Mouse (Mus musculus): Measurements from ENCODE around the gene Bcl2l11.
"Not testable (repeated sequence)": the region's sequence is repeated elsewhere in the genome, so short reads cannot be mapped to it uniquely, and the experiment has no call there.

Bcl2l11 gene

GRCm38 (mm10) chr2:128125635-128126470, at the start of gene Bcl2l11:
Gene Bcl2l11 (plus strand): TSS chr2:128126038.
- peak; percentile 98 to 99 for DNase-seq

GRCm38 (mm10) chr2:128076936-128077335, 48.9 kb upstream of the Bcl2l11 start:
- no peak for DNase-seq

GRCm38 (mm10) chr2:128078859-128079258, 47.0 kb upstream of the Bcl2l11 start:
- no peak for DNase-seq

DNA sequence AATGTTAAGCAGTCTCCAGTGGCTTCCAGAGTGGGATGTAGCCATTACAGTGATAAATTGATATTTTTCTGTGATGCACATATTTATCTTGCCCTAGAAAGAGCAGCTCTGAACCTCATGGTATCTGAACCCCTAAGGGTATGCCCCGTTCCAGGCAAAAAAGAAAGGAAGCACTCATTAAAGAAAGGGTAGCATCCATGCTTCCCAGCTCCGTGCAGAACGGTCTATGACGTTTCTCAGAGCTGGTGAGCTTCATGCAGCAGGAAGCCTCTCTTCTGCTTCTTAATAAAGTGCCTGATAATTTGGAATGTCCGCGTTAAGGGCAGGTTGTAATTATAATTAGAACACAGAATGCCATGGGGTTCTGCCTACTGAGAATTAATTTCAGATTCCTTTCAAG, 46.5 kb upstream of the Bcl2l11 start:
- no peak for DNase-seq

GRCm38 (mm10) chr2:128083844-128084243, 42.0 kb upstream of the Bcl2l11 start:
- DNase-seq: no peak

GRCm38 (mm10) chr2:128084607-128085006, 41.2 kb upstream of the Bcl2l11 start:
- no peak for DNase-seq

DNA sequence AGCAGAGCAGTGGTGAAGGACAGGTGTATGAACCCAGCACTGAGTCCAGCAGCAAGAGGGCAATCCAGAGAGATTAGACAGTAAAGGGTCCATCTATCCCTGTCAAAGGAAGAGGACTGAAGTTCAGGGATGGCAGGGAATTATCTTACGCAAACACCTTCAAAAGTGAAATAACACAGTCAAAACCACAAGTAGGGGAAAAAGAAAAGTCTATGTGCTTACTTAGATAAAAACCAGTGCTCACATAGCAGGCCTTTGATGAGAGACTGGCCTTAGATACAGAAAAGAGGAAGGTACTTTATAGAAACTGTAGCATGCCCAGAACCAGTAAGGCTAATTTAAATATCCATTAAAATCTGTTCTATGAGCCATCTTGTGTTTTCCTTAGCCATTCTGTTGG, 40.4 kb upstream of the Bcl2l11 start:
- no peak for DNase-seq

DNA sequence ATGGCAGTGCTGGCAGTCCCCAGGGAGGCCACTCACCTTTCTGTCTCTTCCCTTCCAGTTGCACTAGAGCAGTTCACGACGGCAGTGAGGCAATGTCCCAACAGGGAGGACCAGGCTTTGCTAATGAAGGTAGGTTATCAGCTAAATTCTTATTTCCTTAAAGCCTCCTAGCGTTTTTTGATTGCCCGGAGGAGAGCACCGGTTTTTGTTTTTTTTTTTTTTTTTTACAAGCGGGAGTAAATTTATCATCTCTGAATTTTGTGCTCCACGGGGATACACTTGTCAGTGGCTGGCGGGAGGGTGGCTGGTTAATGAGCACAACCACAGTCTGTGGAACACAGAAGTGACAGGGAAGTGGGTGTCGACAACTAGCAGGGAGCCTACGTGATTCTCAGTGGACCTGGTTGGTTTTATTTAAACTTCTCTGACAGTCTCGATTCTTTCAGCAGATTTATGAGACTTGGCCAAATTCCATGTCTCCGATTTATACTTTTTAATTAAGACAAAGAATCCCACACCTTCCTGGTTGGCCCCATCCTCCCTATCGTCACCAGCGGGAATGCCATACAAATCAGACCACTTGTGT, 39.4 kb upstream of the Bcl2l11 start:
- DNase-seq: no peak

- no peak for DNase-seq
These were observed 38.8 kb upstream of the Bcl2l11 start for GRCm38 (mm10) chr2:128086996-128087526.

DNA sequence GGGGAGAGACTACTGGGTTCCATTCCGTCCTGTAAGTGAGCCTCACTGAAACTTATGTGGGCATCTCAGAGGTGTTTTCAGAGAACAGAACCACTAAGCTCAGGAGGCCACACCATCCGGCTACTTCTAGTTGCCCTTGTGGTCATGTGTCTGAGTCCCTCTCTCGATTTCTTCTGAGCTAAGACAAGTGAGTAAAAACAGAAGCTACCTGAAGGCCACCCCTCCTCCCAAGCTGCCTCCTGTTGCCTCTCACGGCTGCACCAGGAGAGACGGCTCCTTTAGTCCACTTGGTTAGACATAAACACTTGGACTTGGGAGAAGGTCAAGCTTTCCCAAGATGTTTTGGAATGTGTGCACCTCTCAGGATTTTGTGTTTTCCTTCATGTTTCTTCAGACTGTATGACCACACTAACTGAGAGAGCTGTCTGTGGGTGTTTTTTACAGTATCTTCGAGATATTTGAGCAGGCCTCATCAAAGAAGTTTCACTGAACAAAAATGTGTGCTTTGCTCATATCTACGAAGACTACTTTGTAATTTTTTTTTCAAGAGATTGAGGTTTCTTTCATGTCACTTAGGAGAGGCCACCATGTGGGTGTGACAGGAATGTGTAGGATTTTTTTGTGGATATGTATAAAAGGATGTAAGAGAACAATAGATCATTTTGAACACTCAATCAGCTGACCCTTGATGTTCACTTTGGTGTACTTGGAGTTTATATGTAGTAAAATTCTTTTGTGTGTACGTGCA, 37.9 kb upstream of the Bcl2l11 start:
- DNase-seq: no peak

DNA sequence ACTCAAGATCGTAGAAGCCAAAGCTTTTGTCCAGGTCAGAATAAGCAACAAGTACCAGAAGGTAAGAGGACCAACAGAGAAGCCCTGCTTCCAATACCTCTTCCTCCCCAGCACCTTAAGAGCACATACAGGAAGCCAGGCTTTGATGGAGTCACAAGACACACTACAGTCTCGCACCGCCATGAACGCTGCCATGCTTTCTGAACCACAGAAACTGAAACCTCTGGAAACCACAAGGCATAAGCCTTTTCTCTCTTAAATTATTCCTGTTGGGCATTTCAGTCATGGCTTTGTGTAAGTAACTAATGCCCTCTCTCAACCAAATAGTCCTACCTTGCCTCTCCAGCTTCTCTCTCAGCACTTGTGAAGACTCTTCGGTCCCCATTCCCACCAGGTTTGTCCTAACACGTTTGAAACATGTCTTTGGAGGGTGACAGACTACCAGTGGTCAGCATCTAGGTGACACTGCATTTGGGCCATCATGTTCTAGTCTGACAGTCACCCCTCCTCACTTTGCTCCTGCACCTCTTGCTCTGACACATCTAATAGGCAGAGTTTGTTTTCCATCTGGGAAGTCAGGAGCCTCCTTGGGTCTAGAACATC, 35.5 kb upstream of the Bcl2l11 start:
- DNase-seq: no peak

- no peak for DNase-seq
These were observed 34.1 kb upstream of the Bcl2l11 start for GRCm38 (mm10) chr2:128091431-128092369.

DNA sequence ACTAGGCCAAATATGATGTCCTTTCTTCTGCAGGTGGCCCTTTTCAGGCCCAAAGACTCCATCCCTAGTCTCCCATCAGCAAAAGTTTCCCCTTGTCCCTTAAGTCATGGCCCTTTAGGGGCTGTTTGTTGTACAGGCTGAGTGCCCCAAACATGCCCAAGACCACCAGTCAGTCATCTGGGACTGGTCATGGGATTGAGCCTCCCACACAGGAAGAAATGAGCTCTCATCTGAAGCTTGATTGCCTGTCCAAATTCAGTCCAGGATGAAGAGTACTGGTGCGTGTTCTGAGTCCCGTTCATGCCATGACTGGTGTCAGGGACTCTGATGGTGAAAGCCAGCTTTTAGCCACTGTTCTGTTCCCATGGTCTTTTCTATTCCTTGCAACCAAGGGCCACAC, 33.4 kb upstream of the Bcl2l11 start:
- DNase-seq: no peak

DNA sequence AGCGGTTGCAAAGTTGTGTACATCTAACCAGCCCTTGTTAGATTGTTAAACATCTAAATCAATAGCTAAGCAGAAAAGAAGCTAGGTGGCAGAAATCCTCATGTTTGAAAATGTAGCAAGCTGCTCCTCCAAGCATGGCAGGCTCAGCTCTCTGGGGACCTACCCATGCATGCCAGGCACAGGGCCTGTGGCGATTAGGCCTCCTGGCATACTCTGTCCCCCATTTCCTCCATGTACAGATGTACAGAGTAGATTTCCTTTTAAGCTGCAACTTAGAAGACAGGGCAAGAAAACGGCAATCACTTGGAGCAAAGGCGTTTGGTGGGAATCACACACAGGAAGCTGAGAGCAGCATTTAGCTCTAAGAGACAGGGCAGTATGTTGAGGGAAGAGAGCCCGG, 31.6 kb upstream of the Bcl2l11 start:
- DNase-seq: no peak

GRCm38 (mm10) chr2:128094602-128095001, 31.2 kb upstream of the Bcl2l11 start:
- DNase-seq: no peak

GRCm38 (mm10) chr2:128095270-128095669, 30.6 kb upstream of the Bcl2l11 start:
- DNase-seq: no peak

- no peak for DNase-seq
These were observed 29.8 kb upstream of the Bcl2l11 start for GRCm38 (mm10) chr2:128096070-128096469.

DNA sequence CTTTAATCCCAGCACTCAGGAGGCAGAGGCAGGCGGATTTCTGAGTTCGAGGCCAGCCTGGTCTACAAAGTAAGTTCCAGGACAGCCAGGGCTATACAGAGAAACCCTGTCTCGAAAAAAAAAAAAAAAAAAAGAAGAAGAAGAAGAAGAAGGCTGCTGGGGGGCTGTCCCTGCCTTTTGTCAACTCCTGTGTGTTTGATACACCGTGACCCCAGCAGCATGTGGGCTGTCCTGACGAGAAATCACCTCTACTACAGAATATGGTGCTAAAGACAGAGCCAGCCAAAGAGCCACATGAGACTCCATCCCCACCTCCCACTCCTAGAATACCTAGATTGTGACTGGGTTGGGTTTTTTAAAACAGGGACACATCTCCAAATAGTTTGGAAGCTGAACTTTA, 27.7 kb upstream of the Bcl2l11 start:
- DNase-seq: not testable (repeated sequence)

DNA sequence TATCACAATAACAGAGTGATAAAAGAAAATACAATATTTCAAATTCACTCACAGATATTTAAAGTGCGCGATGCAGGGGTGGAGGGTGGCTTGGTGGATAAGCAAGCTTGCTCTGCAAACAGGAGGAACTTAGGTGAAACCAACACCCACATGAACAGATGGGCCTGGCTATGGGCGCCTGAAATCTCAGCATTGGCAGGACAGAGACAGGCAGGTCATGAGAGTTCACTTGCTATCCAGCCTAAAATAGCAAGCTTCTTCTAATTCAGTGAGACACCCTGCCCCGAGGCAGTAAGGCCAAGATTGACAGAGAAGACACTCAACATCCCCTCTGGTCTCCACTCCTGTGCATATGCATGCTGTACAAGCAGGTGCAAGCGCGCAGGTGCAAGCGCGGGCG, 23.8 kb upstream of the Bcl2l11 start:
- DNase-seq: no peak

DNA sequence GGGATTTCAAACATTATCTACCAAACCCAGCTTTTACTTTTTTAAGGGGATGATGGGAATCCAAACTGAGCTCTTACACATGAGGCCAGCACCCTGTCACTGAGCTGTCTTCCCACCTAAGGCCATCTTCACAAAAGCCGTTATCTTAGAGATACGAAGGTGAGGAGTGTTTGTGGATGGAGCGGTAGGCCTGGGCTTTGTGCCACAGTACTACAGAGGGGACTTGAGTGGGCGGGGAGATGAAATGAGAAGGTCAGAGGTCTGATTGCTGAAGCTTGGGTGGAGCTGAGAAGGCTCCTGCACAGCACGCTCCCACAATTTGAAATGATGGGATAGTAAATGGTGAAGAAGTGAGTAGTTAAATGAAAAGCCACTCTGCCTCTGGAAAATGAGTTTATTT, 21.0 kb upstream of the Bcl2l11 start:
- no peak for DNase-seq

DNA sequence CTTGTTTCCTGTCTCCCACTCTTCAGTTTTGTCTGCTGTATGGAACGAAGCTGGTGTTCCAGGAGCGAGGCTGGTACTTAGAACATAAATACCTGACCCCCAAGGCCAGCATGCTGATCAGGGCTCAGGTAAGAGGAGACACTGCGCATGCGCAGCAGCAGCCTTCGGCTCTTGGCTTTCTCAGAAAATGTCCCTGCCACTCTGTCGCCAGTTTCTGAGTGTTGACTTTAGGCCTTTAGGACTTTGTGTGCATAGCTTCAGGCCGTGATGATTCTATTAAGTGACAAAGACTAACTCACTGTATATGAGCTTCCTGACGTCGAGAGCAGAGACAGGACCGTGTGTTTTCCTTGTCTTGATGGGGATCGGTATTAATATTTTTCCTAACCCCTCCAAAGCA, 20.2 kb upstream of the Bcl2l11 start:
- DNase-seq: no peak

DNA sequence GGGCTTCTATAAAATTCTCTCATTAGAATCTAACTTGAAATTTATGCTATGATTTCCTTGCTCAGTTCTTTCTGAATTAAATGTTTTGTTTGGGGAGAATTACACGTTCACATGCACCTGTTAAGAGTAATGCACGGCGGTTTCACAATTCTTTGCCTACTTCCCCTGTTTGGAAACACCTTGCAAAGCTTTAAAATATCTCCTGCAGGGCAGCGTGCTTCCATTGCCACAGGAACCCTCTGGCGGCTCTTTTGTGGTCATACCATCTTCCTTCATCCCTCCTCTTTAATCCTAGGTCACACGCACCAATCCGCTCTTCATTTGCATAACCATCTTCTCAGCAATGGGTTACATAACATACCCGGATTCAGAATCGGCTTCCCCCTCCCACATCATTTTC, 14.3 kb upstream of the Bcl2l11 start:
- DNase-seq: no peak
